Mouse (Mus musculus): ENCODE data around the gene Zbtb7a.

Gene Zbtb7a

GRCm38 (mm10) chr10:81139529-81139846 lies 4.5 kb downstream of the Zbtb7a start:
- DNase-seq (ENCODE audit: low spot score): no peak

- DNase-seq (ENCODE audit: low spot score): no peak
Observed at GRCm38 (mm10) chr10:81140005-81140404, 5.0 kb downstream of the Zbtb7a start.

- DNase-seq (ENCODE audit: low spot score): no peak
Observed at GRCm38 (mm10) chr10:81140717-81141454, 5.9 kb downstream of the Zbtb7a start.

- no peak for DNase-seq (ENCODE audit: low spot score)
Observed at GRCm38 (mm10) chr10:81141455-81142210, 6.6 kb downstream of the Zbtb7a start.

- no peak for DNase-seq (ENCODE audit: low spot score)
Observed at GRCm38 (mm10) chr10:81142551-81142981, 7.5 kb downstream of the Zbtb7a start.

GRCm38 (mm10) chr10:81143157-81143633 lies 8.2 kb downstream of the Zbtb7a start:
- DNase-seq (ENCODE audit: low spot score): no peak

- DNase-seq (ENCODE audit: low spot score): no peak
Observed at GRCm38 (mm10) chr10:81143845-81144437, 8.9 kb downstream of the Zbtb7a start.

GRCm38 (mm10) chr10:81144667-81145066 lies 9.6 kb downstream of the Zbtb7a start:
- DNase-seq (ENCODE audit: low spot score): no peak

- no peak for DNase-seq (ENCODE audit: low spot score)
Observed at GRCm38 (mm10) chr10:81145307-81145706, 10.3 kb downstream of the Zbtb7a start.

GRCm38 (mm10) chr10:81145778-81146177 lies 10.8 kb downstream of the Zbtb7a start:
- no peak for DNase-seq (ENCODE audit: low spot score)

GRCm38 (mm10) chr10:81146296-81146695 lies 11.3 kb downstream of the Zbtb7a start:
- DNase-seq (ENCODE audit: low spot score): no peak

GRCm38 (mm10) chr10:81151261-81151660 lies 16.2 kb downstream of the Zbtb7a start:
- no peak for DNase-seq (ENCODE audit: low spot score)

- no peak for DNase-seq (ENCODE audit: low spot score)
Observed at GRCm38 (mm10) chr10:81152609-81153008, 17.6 kb downstream of the Zbtb7a start.

- DNase-seq (ENCODE audit: low spot score): no peak
Observed at GRCm38 (mm10) chr10:81154313-81154712, 19.3 kb downstream of the Zbtb7a start.

- DNase-seq (ENCODE audit: low spot score): no peak
Observed at GRCm38 (mm10) chr10:81154736-81155135, 19.7 kb downstream of the Zbtb7a start.

- DNase-seq (ENCODE audit: low spot score): no peak
Observed at GRCm38 (mm10) chr10:81161602-81162317, 26.7 kb downstream of the Zbtb7a start.

- no peak for DNase-seq (ENCODE audit: low spot score)
Observed at GRCm38 (mm10) chr10:81162318-81162652, 27.3 kb downstream of the Zbtb7a start.

- no peak for DNase-seq (ENCODE audit: low spot score)
Observed at GRCm38 (mm10) chr10:81165118-81165517, 30.1 kb downstream of the Zbtb7a start.

GRCm38 (mm10) chr10:81167200-81168086 lies 32.4 kb downstream of the Zbtb7a start, which contains the start of gene Pias4:
Gene Pias4, minus strand, starts transcription at chr10:81167923.
- peak; percentile 100 for DNase-seq (ENCODE audit: low spot score)

GRCm38 (mm10) chr10:81168087-81168431 lies 33.0 kb downstream of the Zbtb7a start:
- no peak for DNase-seq (ENCODE audit: low spot score)

GRCm38 (mm10) chr10:81168521-81169244 lies 33.7 kb downstream of the Zbtb7a start:
- peak; percentile 78 for DNase-seq (ENCODE audit: low spot score)

Measured in retina, embryonic 14.5 days (tissue).